In genomic region chr12:74238056-74238455, GRCm38 (mm10) we compare ENCODE assay signal across 8 mouse cellular contexts.
A peak's percentile ranks its signal among the peaks of the same experiment; 100 is the strongest.
DNase-seq lines count a peak whose midpoint lies in the region; ATAC-seq lines count a peak whose summit lies in the region.
"Had no signal": no experiment of that assay in that cellular context is flagged by ENCODE, and none has a peak within 500 bp of the region (broad histone marks: within the 10 kb centered on the region; RNA-seq: fewer than 3 reads in every experiment).

No protein-coding gene starts in this region.

- peak; percentile 58 for DNase-seq in 416B (ENCODE audit: low read depth)
- peak; percentile 2 for DNase-seq in R1 (ENCODE audit: low read depth, low spot score)
- peak; percentile 51 to 60 for DNase-seq in layer of hippocampus, postnatal 36 days
- DNase-seq in adipocyte (ENCODE audit: low spot score): no peak
- DNase-seq in kidney, adult 9 months: no peak
- DNase-seq in kidney, adult 8-10 months: no peak
- DNase-seq: kidney, postnatal 36 days had no signal

- peak; percentile 77 for ATAC-seq in frontal cortex, adult (ENCODE audit: low TSS enrichment)

Comparison
In these comparisons a context has a peak if more than half of its experiments do, and no peak if none do; other contexts are left out.
1. DNase-seq: peak in 416B (single experiment), R1 (single experiment) and layer of hippocampus, postnatal 36 days (2 of 2); none in adipocyte (single experiment), kidney, adult 9 months (single experiment) and kidney, adult 8-10 months (0 of 2).